In genomic region chr3:114954904-114955303, GRCm38 (mm10) we compare ENCODE assay signal across 34 mouse cellular contexts. TPM values are rescaled to one million over a fixed set of nuclear protein-coding genes. Genes with fewer than 3 reads are reported as not detected.
"Had no signal": no experiment of that assay in that cellular context is flagged by ENCODE, and none has a peak within 500 bp of the region (broad histone marks: within the 10 kb centered on the region; RNA-seq: fewer than 3 reads in every experiment).

No protein-coding gene starts in this region.

- ATAC-seq: forebrain, embryonic 13.5 days; forebrain, embryonic 14.5 days; forebrain, embryonic 15.5 days; forebrain, embryonic 16.5 days; forebrain, postnatal 0 days had no signal

- H3K9ac ChIP-seq: embryonic facial prominence, embryonic 12.5 days; embryonic facial prominence, embryonic 13.5 days; embryonic facial prominence, embryonic 15.5 days; forebrain, embryonic 12.5 days; forebrain, embryonic 13.5 days; forebrain, embryonic 15.5 days; forebrain, postnatal 0 days had no signal

- H3K9me3 ChIP-seq: embryonic facial prominence, embryonic 10.5 days; embryonic facial prominence, embryonic 12.5 days; embryonic facial prominence, embryonic 13.5 days; embryonic facial prominence, embryonic 15.5 days; forebrain, embryonic 10.5 days; forebrain, embryonic 12.5 days; forebrain, embryonic 13.5 days; forebrain, embryonic 15.5 days had no signal

- H3K4me3 ChIP-seq: embryonic facial prominence, embryonic 10.5 days; embryonic facial prominence, embryonic 12.5 days; embryonic facial prominence, embryonic 13.5 days; embryonic facial prominence, embryonic 15.5 days; erythroblast, embryonic 14.5 days; forebrain, embryonic 10.5 days; forebrain, embryonic 12.5 days; forebrain, embryonic 13.5 days; forebrain, embryonic 15.5 days; gastrocnemius, adult 2 months; heart, adult 2 months had no signal

- H3K36me3 ChIP-seq: embryonic facial prominence, embryonic 10.5 days; embryonic facial prominence, embryonic 12.5 days; embryonic facial prominence, embryonic 13.5 days; embryonic facial prominence, embryonic 15.5 days; forebrain, embryonic 10.5 days; forebrain, embryonic 12.5 days; forebrain, embryonic 15.5 days had no signal

- H3K27ac ChIP-seq: embryonic facial prominence, embryonic 10.5 days; embryonic facial prominence, embryonic 12.5 days; embryonic facial prominence, embryonic 13.5 days; embryonic facial prominence, embryonic 15.5 days; forebrain, embryonic 10.5 days; forebrain, embryonic 12.5 days; forebrain, embryonic 13.5 days; forebrain, embryonic 15.5 days; gastrocnemius, adult 2 months; heart, adult 2 months had no signal

- H3K27me3 ChIP-seq: embryonic facial prominence, embryonic 12.5 days; embryonic facial prominence, embryonic 13.5 days; embryonic facial prominence, embryonic 15.5 days; forebrain, embryonic 12.5 days; forebrain, embryonic 13.5 days; forebrain, embryonic 15.5 days had no signal

- DNase-seq: cerebellum, adult 9-10 months; cerebellum, adult 9-11 months; cerebellum, postnatal 10 days; cerebellum, postnatal 14 days; cerebellum, postnatal 25 days; cerebellum, postnatal 36 days; embryo, embryonic 11 days; forebrain, postnatal 0 days; gastrocnemius, adult 2 months; gastrocnemius, postnatal 10 days; gastrocnemius, postnatal 14 days; gastrocnemius, postnatal 25 days; gastrocnemius, postnatal 36 days; heart, adult 11 months; heart, adult 18-20 months; heart, adult 2 months had no signal

- H3K4me1 ChIP-seq: embryonic facial prominence, embryonic 12.5 days; embryonic facial prominence, embryonic 13.5 days; embryonic facial prominence, embryonic 15.5 days; forebrain, embryonic 15.5 days had no signal

- H3K4me2 ChIP-seq: embryonic facial prominence, embryonic 12.5 days; embryonic facial prominence, embryonic 13.5 days; embryonic facial prominence, embryonic 15.5 days; forebrain, embryonic 12.5 days; forebrain, embryonic 13.5 days; forebrain, embryonic 15.5 days had no signal

RNA-seq across cellular contexts. Expression of gene Olfm3, which starts 51.0 kb away (rescaled TPM):
- total RNA-seq: common myeloid progenitor, adult 5-6 weeks; gastrocnemius, adult 18-20 months; gastrocnemius, adult 2 months; gastrocnemius, adult 8-10 months; gastrocnemius, postnatal 14 days; gastrocnemius, postnatal 25 days; gastrocnemius, postnatal 36 days; gastrocnemius, postnatal 4 days; granulocyte monocyte progenitor cell, adult 5-6 weeks; heart, adult 18-20 months; heart, adult 2 months; heart, adult 8-10 months had no signal
- polyA plus RNA-seq: erythroblast, embryonic 14.5 days; gonadal fat pad, adult 2 months; heart, adult 2 months had no signal
